Mouse (Mus musculus) 3T3-L1 (cell line): ENCODE data around the gene Soga3.

Experiments used
- DNase-seq: peaks from one replicate; pipeline ENCODE4 v3.0.0-alpha.2; 2015; ENCODE audit warnings: low read depth, low spot score

Soga3 gene

DNA sequence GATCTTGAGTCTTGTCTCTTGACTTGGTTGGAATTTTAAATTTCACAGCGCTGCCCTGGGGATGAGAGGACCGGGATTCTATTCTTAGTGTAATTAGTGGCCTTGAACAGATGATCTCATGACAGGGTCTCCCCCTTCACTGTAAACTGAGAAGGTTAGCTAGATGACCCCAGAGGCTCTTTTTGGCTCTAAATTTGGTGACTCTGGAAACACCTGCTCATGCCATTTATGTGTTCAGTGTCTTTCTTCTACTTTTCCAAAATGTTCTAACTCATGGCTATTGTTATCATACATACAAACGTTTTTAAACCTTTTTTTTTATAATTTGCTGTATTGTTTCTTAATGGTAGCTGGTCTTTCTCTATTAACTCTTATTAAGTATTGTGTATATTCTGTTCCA, 65.1 kb downstream of the Soga3 start:
- DNase-seq, result no peak

GRCm38 (mm10) chr10:29211453-29211852, 67.8 kb downstream of the Soga3 start, which contains the start of gene 9330159F19Rik:
Gene 9330159F19Rik (plus strand): TSS chr10:29211606.
- DNase-seq, result peak; percentile 24

GRCm38 (mm10) chr10:29213534-29214100, 70.0 kb downstream of the Soga3 start:
- no peak for DNase-seq

DNA sequence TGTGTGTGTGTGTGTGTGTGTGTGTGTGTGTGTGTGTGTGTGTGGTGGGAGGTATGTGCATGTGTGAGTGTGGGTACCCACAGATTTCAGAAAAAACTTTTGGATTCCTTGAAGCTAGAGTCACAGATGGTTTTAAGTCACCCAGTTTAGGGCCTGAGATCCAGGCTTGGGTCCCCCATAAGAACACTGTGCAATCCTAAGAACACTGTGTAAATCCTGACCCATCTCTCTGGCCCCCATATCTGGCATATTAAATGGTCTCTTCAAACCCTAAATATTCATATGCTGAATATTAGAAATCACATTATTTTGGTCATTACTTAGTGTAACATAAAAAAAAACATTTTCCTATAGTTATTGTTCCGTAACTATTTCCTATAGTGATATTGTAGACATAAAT, 73.3 kb downstream of the Soga3 start:
- DNase-seq, result no peak

GRCm38 (mm10) chr10:29217451-29217850, 73.8 kb downstream of the Soga3 start:
- no peak for DNase-seq

DNA sequence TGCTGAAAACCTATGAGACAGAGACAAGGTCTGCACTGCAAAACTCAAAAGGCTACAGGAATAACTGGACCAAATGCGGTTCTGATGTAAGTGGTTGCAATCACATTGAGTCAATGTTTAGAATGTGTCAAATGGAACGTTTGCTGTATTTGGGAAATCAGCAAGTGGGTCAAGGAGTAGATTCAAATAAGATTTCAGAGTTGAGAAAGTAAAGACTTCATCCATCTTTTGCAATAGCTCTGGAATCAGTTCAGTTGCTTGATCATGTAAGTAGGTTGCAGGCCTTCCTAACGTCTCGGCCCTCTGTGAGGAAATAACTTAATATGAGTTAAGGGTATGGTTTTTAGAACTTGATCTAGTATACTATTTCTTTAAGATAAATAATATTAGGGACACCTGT, 81.7 kb downstream of the Soga3 start:
- DNase-seq, result no peak

DNA sequence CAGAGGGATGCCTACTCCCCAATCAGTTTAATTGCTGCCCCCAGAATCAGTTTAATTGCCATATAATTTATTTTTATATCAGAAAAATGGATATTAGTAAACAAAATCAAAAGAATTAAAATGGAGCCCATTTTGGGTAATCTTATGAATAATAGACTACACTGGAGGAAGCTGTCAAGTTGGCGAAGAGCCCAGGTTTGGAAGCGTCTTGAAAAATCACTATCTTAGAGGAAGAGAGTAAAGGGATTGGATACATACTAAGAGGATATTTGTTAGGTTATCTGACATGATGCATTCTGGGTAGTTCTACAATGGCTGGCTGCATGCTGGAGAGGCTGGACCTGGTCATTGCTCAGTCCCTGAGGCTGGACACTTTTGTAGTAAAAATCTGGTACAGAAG, 87.6 kb downstream of the Soga3 start:
- no peak for DNase-seq
